Mouse (Mus musculus) bone marrow macrophage, adult 2 months (primary cell): ENCODE results near the gene Ptprm. TPM values are rescaled to one million over a fixed set of nuclear protein-coding genes. Genes with fewer than 3 reads are reported as not detected.

Source experiments
- H3K27ac ChIP-seq: 2 replicates; pipeline ENCODE4 v1.5.1; 2012; ENCODE audit warnings: low read depth, low read length; ENCODE audit not compliant: insufficient read depth
- H3K4me1 ChIP-seq: 2 replicates; pipeline ENCODE4 v1.6.1; 2012; ENCODE audit warnings: low read length; ENCODE audit not compliant: control insufficient read depth, insufficient read depth
- H3K4me3 ChIP-seq: 2 replicates; pipeline ENCODE4 v1.5.1; 2012; ENCODE audit warnings: mild to moderate bottlenecking, low read length, moderate library complexity; ENCODE audit not compliant: insufficient read depth
- CTCF ChIP-seq: IDR thresholded peaks from 2 replicates; pipeline ENCODE4 v1.5.1; 2012; ENCODE audit warnings: low read depth, mild to moderate bottlenecking, low read length, moderate library complexity
- POLR2A ChIP-seq: IDR thresholded peaks from 2 replicates; pipeline ENCODE4 v1.6.1; 2012; ENCODE audit warnings: mild to moderate bottlenecking, low read depth, low read length, borderline replicate concordance
- polyA plus RNA-seq: library from polyadenylated mRNA; stranded (reverse); fragments of >200 nt; gene quantifications from 2 replicates; pipeline ENCODE4 v1.2.4, GENCODE M21; 2012; ENCODE audit not compliant: missing spikeins, insufficient read depth, insufficient read length

Ptprm gene
- polyA plus RNA-seq, 1 experiment, result 0.34 TPM

GRCm38 (mm10) chr17:66693676-66694304 is 660.5 kb downstream of the Ptprm start:
- Histone ChIP-seq H3K27ac (no peak overlapping the region), H3K4me1 (peaks cover 4% of the 10 kb centered on the region), H3K4me3 (no peak overlapping the region)
- TF ChIP-seq CTCF (no peak), POLR2A (no peak)

GRCm38 (mm10) chr17:66692941-66693675 is 661.1 kb downstream of the Ptprm start:
- Histone ChIP-seq H3K27ac (no peak overlapping the region), H3K4me1 (0 out of 2 replicates have a peak, but pooled peaks cover 2% of the 10 kb centered on the region)
- TF ChIP-seq CTCF (no peak), POLR2A (no peak)

GRCm38 (mm10) chr17:66688179-66688578 is 666.1 kb downstream of the Ptprm start:
- TF ChIP-seq CTCF, result no peak
- TF ChIP-seq POLR2A, result no peak
- Histone ChIP-seq H3K4me3 (no peak overlapping the region), H3K4me1 (0 out of 2 replicates have a peak, but pooled peaks cover 2% of the 10 kb centered on the region), H3K27ac (no peak overlapping the region)

More at GRCm38 (mm10) chr17:66692941-66693675, 661.1 kb downstream of the Ptprm start:
- H3K4me3 ChIP-seq, result no peak overlapping the region

- TF ChIP-seq CTCF (no peak), POLR2A (no peak)
- Histone ChIP-seq H3K4me1 (0 out of 2 replicates have a peak, but pooled peaks cover 2% of the 10 kb centered on the region), H3K4me3 (no peak overlapping the region), H3K27ac (no peak overlapping the region)
Observed at GRCm38 (mm10) chr17:66687543-66687942, 666.7 kb downstream of the Ptprm start.

- H3K27ac ChIP-seq, result no peak overlapping the region
Observed at GRCm38 (mm10) chr17:66686701-66687489, 667.4 kb downstream of the Ptprm start.

GRCm38 (mm10) chr17:66683411-66683810 is 670.8 kb downstream of the Ptprm start:
- Histone ChIP-seq H3K4me1 (peaks cover 2% of the 10 kb centered on the region; the same call in 1 of the 2 replicates), H3K4me3 (no peak overlapping the region), H3K27ac (no peak overlapping the region)
- TF ChIP-seq POLR2A (no peak), CTCF (no peak)

More at GRCm38 (mm10) chr17:66686701-66687489, 667.4 kb downstream of the Ptprm start:
- no peak for TF ChIP-seq POLR2A
- TF ChIP-seq CTCF, result no peak
- Histone ChIP-seq H3K4me3 (no peak overlapping the region), H3K4me1 (0 out of 2 replicates have a peak, but pooled peaks cover 2% of the 10 kb centered on the region)

- peak; percentile 71 for TF ChIP-seq CTCF
- no peak for TF ChIP-seq POLR2A
- Histone ChIP-seq H3K27ac (no peak overlapping the region), H3K4me1 (peaks cover 2% of the 10 kb centered on the region; the same call in 1 of the 2 replicates), H3K4me3 (no peak overlapping the region)
Observed at GRCm38 (mm10) chr17:66680662-66681061, 673.6 kb downstream of the Ptprm start.

- TF ChIP-seq CTCF, result no peak
- no peak for TF ChIP-seq POLR2A
- Histone ChIP-seq H3K27ac (no peak overlapping the region), H3K4me3 (no peak overlapping the region), H3K4me1 (no peaks in the 10 kb centered on the region)
Observed at GRCm38 (mm10) chr17:66674667-66675066, 679.6 kb downstream of the Ptprm start.

GRCm38 (mm10) chr17:66671715-66672230 is 682.5 kb downstream of the Ptprm start:
- TF ChIP-seq POLR2A (no peak), CTCF (no peak)
- no peak overlapping the region for H3K4me3 ChIP-seq
- H3K4me1 ChIP-seq, result no peaks in the 10 kb centered on the region
- no peak overlapping the region for H3K27ac ChIP-seq
